Mouse (Mus musculus) midbrain, embryonic 14.5 days (tissue): Measurements from ENCODE around the gene Srp14. TPM values are rescaled to one million over a fixed set of nuclear protein-coding genes. Genes with fewer than 3 reads are reported as not detected.

Source experiments
- ATAC-seq: fragments of 200-750 bp; cut with Nextera tagmentation; 2 replicates; pipeline ENCODE4 v1.8.0; 2017; ENCODE audit warnings: moderate number of reproducible peaks, moderate library complexity; ENCODE audit not compliant: low FRiP score, low TSS enrichment
- DNase-seq: peaks from one replicate; pipeline ENCODE4 v3.0.0-alpha.2; 2015
- H3K27ac ChIP-seq: fragments of 300-500 bp; sonication (generic); replicated peaks from 2 replicates; pipeline ENCODE4 v1.5.1; 2014; ENCODE audit warnings: mild to moderate bottlenecking, low read depth, low read length, moderate library complexity
- H3K27me3 ChIP-seq: fragments of 300-500 bp; sonication (generic); 2 replicates; pipeline ENCODE4 v1.6.1; 2014; ENCODE audit warnings: low read length, control low read depth, mixed read lengths; ENCODE audit not compliant: control insufficient read depth, insufficient read depth
- H3K36me3 ChIP-seq: fragments of 300-500 bp; sonication (generic); 2 replicates; pipeline ENCODE4 v1.6.1; 2014; ENCODE audit warnings: low read length, control low read depth; ENCODE audit not compliant: control insufficient read depth, insufficient read depth
- H3K4me1 ChIP-seq: fragments of 300-500 bp; sonication (generic); 2 replicates; pipeline ENCODE4 v1.6.1; 2014; ENCODE audit warnings: mild to moderate bottlenecking, antibody characterized with exemption, low read length, control low read depth; ENCODE audit not compliant: control insufficient read depth, insufficient read depth
- H3K4me2 ChIP-seq: fragments of 300-500 bp; sonication (generic); 2 replicates; pipeline ENCODE4 v1.6.1; 2014; ENCODE audit warnings: mild to moderate bottlenecking, low read length, moderate library complexity
- H3K4me3 ChIP-seq: fragments of 300-500 bp; sonication (generic); replicated peaks from 2 replicates; pipeline ENCODE4 v1.5.1; 2014; ENCODE audit warnings: low read depth, low read length
- H3K9ac ChIP-seq: fragments of 300-500 bp; sonication (generic); replicated peaks from 2 replicates; pipeline ENCODE4 v1.6.1; 2014; ENCODE audit warnings: mild to moderate bottlenecking, low read length, moderate library complexity
- H3K9me3 ChIP-seq: fragments of 300-500 bp; sonication (generic); 2 replicates; pipeline ENCODE4 v1.6.1; 2016; ENCODE audit warnings: low read length, control low read depth, mixed read lengths; ENCODE audit not compliant: control insufficient read depth
- WGBS: fragments of 180-500 bp; shearing (Covaris S2); extraction: QIAGEN DNeasy Blood & Tissue Kit; methylation state at CpG from one replicate; pipeline ENCODE4 v1.1.7; 2014; 5-methylcytosine and 5-hydroxymethylcytosine counted together
- polyA plus RNA-seq: library from polyadenylated mRNA; unstranded; fragments of >200 nt; fragmentation: Nextera tagmentation; extraction: Ambion mirVana; gene quantifications from 2 replicates; pipeline ENCODE4 v1.2.1, GENCODE M21; 2014

The Srp14 gene
- polyA plus RNA-seq, 1 experiment from 2014 or later = 327 TPM

GRCm38 (mm10) chr2:118430630-118431029 is 48.9 kb downstream of the Srp14 start:
- Histone ChIP-seq H3K9me3 (no peaks in the 10 kb centered on the region), H3K4me3 (no peak overlapping the region), H3K9ac (no peak overlapping the region), H3K4me2 (no peak overlapping the region), H3K27me3 (no peaks in the 10 kb centered on the region), H3K4me1 (no peaks in the 10 kb centered on the region), H3K36me3 (peaks cover 49% of the 10 kb centered on the region), H3K27ac (no peak overlapping the region)
- DNase-seq = no peak
- no peak for ATAC-seq
- 84% methylated on average over 16 of the region's 16 CpGs for WGBS

DNA sequence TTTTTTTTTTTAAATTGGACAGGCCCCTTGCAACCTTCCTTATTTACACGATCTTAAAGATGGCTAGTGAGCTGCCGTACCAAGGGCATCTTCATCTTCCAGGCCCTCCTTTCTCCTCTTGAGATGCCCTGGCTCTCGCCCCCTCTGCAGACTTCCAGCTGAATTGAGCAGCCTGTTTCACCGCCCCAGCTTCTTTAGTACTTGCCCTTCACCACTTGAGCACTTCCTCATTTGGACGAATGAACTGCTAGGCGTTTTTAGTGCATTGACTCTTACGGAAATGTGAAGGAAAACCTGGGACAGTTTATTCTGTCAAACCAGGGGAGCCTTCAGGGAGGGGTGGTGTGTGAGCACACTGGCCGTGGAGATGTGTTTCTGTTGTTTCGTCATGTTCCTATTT is 50.2 kb downstream of the Srp14 start:
- ATAC-seq (no peak), DNase-seq (no peak)
- no peaks in the 10 kb centered on the region for H3K9me3 ChIP-seq
- no peaks in the 10 kb centered on the region for H3K27me3 ChIP-seq
- WGBS = 93% methylated on average over 9 of the region's 9 CpGs
- no peak overlapping the region for H3K4me2 ChIP-seq
- no peaks in the 10 kb centered on the region for H3K4me1 ChIP-seq
- H3K27ac ChIP-seq = no peak overlapping the region
- peaks cover 38% of the 10 kb centered on the region for H3K36me3 ChIP-seq
- H3K4me3 ChIP-seq = no peak overlapping the region
- no peak overlapping the region for H3K9ac ChIP-seq

- H3K4me2 ChIP-seq = no peak overlapping the region
- no peak overlapping the region for H3K4me3 ChIP-seq
- DNase-seq (no peak), ATAC-seq (no peak)
- no peaks in the 10 kb centered on the region for H3K9me3 ChIP-seq
- H3K27ac ChIP-seq = no peak overlapping the region
- H3K9ac ChIP-seq = no peak overlapping the region
- 83% methylated on average over 6 of the region's 6 CpGs for WGBS
- no peaks in the 10 kb centered on the region for H3K4me1 ChIP-seq
- H3K36me3 ChIP-seq = peaks cover 33% of the 10 kb centered on the region
- no peaks in the 10 kb centered on the region for H3K27me3 ChIP-seq
Observed at GRCm38 (mm10) chr2:118428296-118428695, 51.2 kb downstream of the Srp14 start.

Other genes starting within 250 kb of the Srp14 start
- 3.2 and 3.5 TPM in 2 replicates for gene Fsip1, start 222.7 kb downstream of the Srp14 start, polyA plus RNA-seq
- 4.1 and 4.7 TPM in 2 replicates for gene Gpr176, start 106.3 kb downstream of the Srp14 start, polyA plus RNA-seq
- 7.3 and 10.2 TPM in 2 replicates for gene Eif2ak4, start 91.1 kb downstream of the Srp14 start, polyA plus RNA-seq
- gene Bmf, start 70.0 kb upstream of the Srp14 start, polyA plus RNA-seq = 1.9 and 2.8 TPM in 2 replicates
- 8.4 and 19.7 TPM in 2 replicates for gene Bub1b, start 118.5 kb upstream of the Srp14 start, polyA plus RNA-seq
- gene Pak6, start 183.6 kb upstream of the Srp14 start, polyA plus RNA-seq = 32.4 and 38.4 TPM in 2 replicates
- gene Ankrd63, start 224.3 kb upstream of the Srp14 start, polyA plus RNA-seq = not detected in 2 replicates
- 0.40 and 0.74 TPM in 2 replicates for gene Plcb2, start 248.7 kb upstream of the Srp14 start, polyA plus RNA-seq